Mouse (Mus musculus) forebrain, embryonic 13.5 days (tissue): ENCODE data around the gene Ttc7. TPM values are rescaled to one million over a fixed set of nuclear protein-coding genes. Genes with fewer than 3 reads are reported as not detected.

Experiments
- ATAC-seq: fragments of 200-750 bp; cut with Nextera tagmentation; 2 replicates; pipeline ENCODE4 v1.8.0; 2017
- H3K27ac ChIP-seq: fragments of 300-500 bp; sonication (generic); 2 replicates; pipeline ENCODE4 v1.5.1; 2015; ENCODE audit warnings: inconsistent platforms, mild to moderate bottlenecking, moderate library complexity
- H3K27me3 ChIP-seq: fragments of 300-500 bp; sonication (generic); 2 replicates; pipeline ENCODE4 v1.6.1; 2015; ENCODE audit warnings: mild to moderate bottlenecking, inconsistent platforms
- H3K36me3 ChIP-seq: fragments of 300-500 bp; sonication (generic); 2 replicates; pipeline ENCODE4 v1.6.1; 2015; ENCODE audit warnings: mild to moderate bottlenecking, inconsistent platforms; ENCODE audit not compliant: poor library complexity, severe bottlenecking
- H3K4me1 ChIP-seq: fragments of 300-500 bp; sonication (generic); 2 replicates; pipeline ENCODE4 v1.6.1; 2015; ENCODE audit warnings: inconsistent platforms
- H3K4me2 ChIP-seq: fragments of 300-500 bp; sonication (generic); 2 replicates; pipeline ENCODE4 v1.6.1; 2015; ENCODE audit warnings: inconsistent platforms, mild to moderate bottlenecking, moderate library complexity
- H3K4me3 ChIP-seq: fragments of 300-500 bp; sonication (generic); 2 replicates; pipeline ENCODE4 v1.5.1; 2015; ENCODE audit warnings: mild to moderate bottlenecking, inconsistent platforms
- H3K9ac ChIP-seq: fragments of 300-500 bp; sonication (generic); 2 replicates; pipeline ENCODE4 v1.6.1; 2015; ENCODE audit warnings: mild to moderate bottlenecking, inconsistent platforms
- H3K9me3 ChIP-seq: fragments of 300-500 bp; sonication (generic); replicated peaks from 2 replicates; pipeline ENCODE4 v1.6.1; 2016; ENCODE audit warnings: inconsistent platforms
- WGBS: fragments of 180-500 bp; shearing (Covaris S2); methylation state at CpG from one replicate; pipeline ENCODE4 v1.1.7; 2015; 5-methylcytosine and 5-hydroxymethylcytosine counted together
- polyA plus RNA-seq: library from polyadenylated mRNA; unstranded; fragments of >200 nt; fragmentation: Nextera tagmentation; extraction: Ambion mirVana; gene quantifications from 2 replicates; pipeline ENCODE4 v1.2.1, GENCODE M21; 2015

Gene Ttc7
- polyA plus RNA-seq, result 3.5 and 5.1 TPM in 2 replicates

GRCm38 (mm10) chr17:87282706-87283053 lies at the start of gene Ttc7:
Ttc7 (plus strand) TSS chr17:87282886.
- Histone ChIP-seq H3K4me2 (peak within 1 kb of the TSS; percentile 88), H3K9me3 (no peaks in the 10 kb centered on the region), H3K4me3 (peak within 1 kb of the TSS; percentile 61), H3K27me3 (peaks cover 43% of the 10 kb centered on the region), H3K36me3 (no peaks in the 10 kb centered on the region), H3K27ac (peak within 1 kb of the TSS; percentile 37; the same call in 1 of the 2 replicates), H3K4me1 (peaks cover 26% of the 10 kb centered on the region), H3K9ac (peak within 1 kb of the TSS; percentile 78)
- ATAC-seq, result peak; percentile 95
- WGBS, result under 1% methylated on average over 25 of the region's 38 CpGs

- 87% methylated on average over 6 of the region's 6 CpGs for WGBS
- Histone ChIP-seq H3K9ac (no peak overlapping the region), H3K4me1 (peaks cover 6% of the 10 kb centered on the region; the same call in 1 of the 2 replicates), H3K27ac (no peak overlapping the region), H3K27me3 (no peaks in the 10 kb centered on the region), H3K4me3 (no peak overlapping the region), H3K4me2 (no peak overlapping the region), H3K9me3 (no peaks in the 10 kb centered on the region), H3K36me3 (no peaks in the 10 kb centered on the region)
- no peak for ATAC-seq
Measured at GRCm38 (mm10) chr17:87235019-87235418, 47.7 kb upstream of the Ttc7 start.

- H3K27ac ChIP-seq, result peak overlapping the region; percentile 19; the same call in 1 of the 2 replicates
- no peak overlapping the region for H3K4me2 ChIP-seq
- H3K4me3 ChIP-seq, result no peak overlapping the region
- H3K36me3 ChIP-seq, result no peaks in the 10 kb centered on the region
- H3K4me1 ChIP-seq, result peaks cover 6% of the 10 kb centered on the region; the same call in 1 of the 2 replicates
- no peak overlapping the region for H3K9ac ChIP-seq
- ATAC-seq, result peak; percentile 50; the same call in 1 of the 2 replicates
- H3K27me3 ChIP-seq, result no peaks in the 10 kb centered on the region
- no peaks in the 10 kb centered on the region for H3K9me3 ChIP-seq
- 52% methylated on average over 18 of the region's 18 CpGs for WGBS
Measured at GRCm38 (mm10) chr17:87236725-87237650, 45.7 kb upstream of the Ttc7 start.

GRCm38 (mm10) chr17:87237826-87238225 lies 44.9 kb upstream of the Ttc7 start:
- ATAC-seq, result no peak
- H3K27me3 ChIP-seq, result no peaks in the 10 kb centered on the region
- no peak overlapping the region; the same call in 1 of the 2 replicates for H3K27ac ChIP-seq
- H3K36me3 ChIP-seq, result no peaks in the 10 kb centered on the region
- H3K9me3 ChIP-seq, result no peaks in the 10 kb centered on the region
- H3K9ac ChIP-seq, result no peak overlapping the region
- H3K4me2 ChIP-seq, result no peak overlapping the region
- no peak overlapping the region for H3K4me3 ChIP-seq
- peaks cover 6% of the 10 kb centered on the region; the same call in 1 of the 2 replicates for H3K4me1 ChIP-seq
- WGBS, result 86% methylated on average over 11 of the region's 11 CpGs

GRCm38 (mm10) chr17:87246103-87246502 lies 36.6 kb upstream of the Ttc7 start:
- no peak overlapping the region for H3K27ac ChIP-seq
- no peak for ATAC-seq
- H3K9me3 ChIP-seq, result no peaks in the 10 kb centered on the region
- no peak overlapping the region for H3K4me3 ChIP-seq
- H3K4me2 ChIP-seq, result no peak overlapping the region
- no peak overlapping the region for H3K9ac ChIP-seq
- H3K27me3 ChIP-seq, result no peaks in the 10 kb centered on the region
- WGBS, result 81% methylated on average over 9 of the region's 9 CpGs
- no peaks in the 10 kb centered on the region for H3K4me1 ChIP-seq
- H3K36me3 ChIP-seq, result no peaks in the 10 kb centered on the region

- Histone ChIP-seq H3K4me2 (no peak overlapping the region), H3K36me3 (peaks cover 63% of the 10 kb centered on the region), H3K27ac (no peak overlapping the region), H3K4me1 (no peaks in the 10 kb centered on the region), H3K27me3 (no peaks in the 10 kb centered on the region), H3K9ac (no peak overlapping the region), H3K4me3 (no peak overlapping the region), H3K9me3 (no peaks in the 10 kb centered on the region)
- no peak for ATAC-seq
- WGBS, result 79% methylated on average over 8 of the region's 8 CpGs
Measured at GRCm38 (mm10) chr17:87254384-87254783, 28.3 kb upstream of the Ttc7 start.

GRCm38 (mm10) chr17:87255672-87256071 lies 27.0 kb upstream of the Ttc7 start:
- no peaks in the 10 kb centered on the region for H3K27me3 ChIP-seq
- 88% methylated on average over 16 of the region's 16 CpGs for WGBS
- no peaks in the 10 kb centered on the region; the same call in 1 of the 2 replicates for H3K9me3 ChIP-seq
- H3K4me3 ChIP-seq, result no peak overlapping the region
- no peak overlapping the region for H3K9ac ChIP-seq
- peaks cover 76% of the 10 kb centered on the region for H3K36me3 ChIP-seq
- no peaks in the 10 kb centered on the region for H3K4me1 ChIP-seq
- H3K27ac ChIP-seq, result no peak overlapping the region
- no peak overlapping the region for H3K4me2 ChIP-seq
- no peak for ATAC-seq

GRCm38 (mm10) chr17:87263401-87263800 lies 19.3 kb upstream of the Ttc7 start:
- 94% methylated on average over 6 of the region's 6 CpGs for WGBS
- no peak overlapping the region for H3K4me3 ChIP-seq

GRCm38 (mm10) chr17:87264054-87264830 lies 18.4 kb upstream of the Ttc7 start:
- Histone ChIP-seq H3K36me3 (peaks cover 40% of the 10 kb centered on the region), H3K27me3 (0 out of 2 replicates have a peak, but pooled peaks cover 5% of the 10 kb centered on the region), H3K4me2 (peak overlapping the region; percentile 86), H3K4me3 (peak overlapping the region; percentile 88), H3K4me1 (peaks cover 16% of the 10 kb centered on the region), H3K9me3 (peaks cover 9% of the 10 kb centered on the region), H3K27ac (no peak overlapping the region), H3K9ac (peak overlapping the region; percentile 93; the same call in 1 of the 2 replicates)
- WGBS, result 93% methylated on average over 11 of the region's 11 CpGs
- no peak for ATAC-seq

More at GRCm38 (mm10) chr17:87263401-87263800, 19.3 kb upstream of the Ttc7 start:
- Histone ChIP-seq H3K27me3 (0 out of 2 replicates have a peak, but pooled peaks cover 5% of the 10 kb centered on the region), H3K36me3 (peaks cover 45% of the 10 kb centered on the region), H3K4me1 (peaks cover 16% of the 10 kb centered on the region), H3K9me3 (peaks cover 9% of the 10 kb centered on the region), H3K27ac (no peak overlapping the region), H3K4me2 (no peak overlapping the region), H3K9ac (no peak overlapping the region)
- ATAC-seq, result no peak

GRCm38 (mm10) chr17:87264927-87265791 lies 17.5 kb upstream of the Ttc7 start:
- Histone ChIP-seq H3K36me3 (peaks cover 31% of the 10 kb centered on the region), H3K27ac (peak overlapping the region; percentile 8; the same call in 1 of the 2 replicates), H3K27me3 (0 out of 2 replicates have a peak, but pooled peaks cover 5% of the 10 kb centered on the region), H3K4me2 (peak overlapping the region; percentile 86), H3K4me1 (peaks cover 16% of the 10 kb centered on the region), H3K9me3 (peaks cover 9% of the 10 kb centered on the region), H3K4me3 (peak overlapping the region; percentile 88), H3K9ac (peak overlapping the region; percentile 93)
- WGBS, result 6% methylated on average over 28 of the region's 28 CpGs
- ATAC-seq, result peak; percentile 81

GRCm38 (mm10) chr17:87265792-87266186 lies 16.9 kb upstream of the Ttc7 start, which contains the start of gene Mcfd2:
Mcfd2 (minus strand) TSS chr17:87265935.
- Histone ChIP-seq H3K4me1 (peaks cover 16% of the 10 kb centered on the region), H3K27ac (peak within 1 kb of the TSS; percentile 8; the same call in 1 of the 2 replicates), H3K36me3 (peaks cover 25% of the 10 kb centered on the region), H3K4me3 (peak within 1 kb of the TSS; percentile 88), H3K4me2 (peak within 1 kb of the TSS; percentile 86), H3K9ac (peak within 1 kb of the TSS; percentile 93), H3K27me3 (0 out of 2 replicates have a peak, but pooled peaks cover 5% of the 10 kb centered on the region), H3K9me3 (peaks cover 9% of the 10 kb centered on the region; the same call in 1 of the 2 replicates)
- under 1% methylated on average over 35 of the region's 41 CpGs for WGBS
- peak; percentile 92 for ATAC-seq
